Mouse (Mus musculus) heart, embryonic 10.5 days (tissue): ENCODE results near the gene Prkar2a. TPM values are rescaled to one million over a fixed set of nuclear protein-coding genes. Genes with fewer than 3 reads are reported as not detected.
"Not testable (repeated sequence)": the region's sequence is repeated elsewhere in the genome, so short reads cannot be mapped to it uniquely, and the experiment has no call there.

ENCODE experiments used
- DNase-seq: peaks from one replicate; pipeline ENCODE4 v3.0.0-alpha.2; 2017; ENCODE audit warnings: low spot score
- H3K27ac ChIP-seq: fragments of 300-500 bp; sonication (generic); 2 replicates; pipeline ENCODE4 v1.5.1; 2016; ENCODE audit warnings: mild to moderate bottlenecking
- H3K27me3 ChIP-seq: fragments of 300-500 bp; sonication (generic); 2 replicates; pipeline ENCODE4 v1.6.1; 2016; ENCODE audit warnings: mild to moderate bottlenecking; ENCODE audit not compliant: poor library complexity, insufficient read depth, severe bottlenecking
- H3K36me3 ChIP-seq: fragments of 300-500 bp; sonication (generic); 2 replicates; pipeline ENCODE4 v1.6.1; 2016; ENCODE audit warnings: mild to moderate bottlenecking, moderate library complexity
- H3K4me1 ChIP-seq: fragments of 300-500 bp; sonication (generic); 2 replicates; pipeline ENCODE4 v1.6.1; 2016; ENCODE audit warnings: mild to moderate bottlenecking
- H3K4me3 ChIP-seq: fragments of 300-500 bp; sonication (generic); 2 replicates; pipeline ENCODE4 v1.5.1; 2016; ENCODE audit warnings: mild to moderate bottlenecking, moderate library complexity
- H3K9me3 ChIP-seq: fragments of 300-500 bp; sonication (generic); 2 replicates; pipeline ENCODE4 v1.6.1; 2016; ENCODE audit warnings: mild to moderate bottlenecking, moderate library complexity
- WGBS: fragments of 180-500 bp; shearing (Covaris S2); methylation state at CpG from one replicate; pipeline ENCODE4 v1.1.7; 2016; 5-methylcytosine and 5-hydroxymethylcytosine counted together
- polyA plus RNA-seq: library from polyadenylated mRNA; unstranded; fragments of >200 nt; fragmentation: Nextera tagmentation; extraction: Ambion mirVana; gene quantifications from 2 replicates; pipeline ENCODE4 v1.2.1, GENCODE M21; 2016

Gene Prkar2a
- 26.5 and 29.1 TPM in 2 replicates for polyA plus RNA-seq

DNA sequence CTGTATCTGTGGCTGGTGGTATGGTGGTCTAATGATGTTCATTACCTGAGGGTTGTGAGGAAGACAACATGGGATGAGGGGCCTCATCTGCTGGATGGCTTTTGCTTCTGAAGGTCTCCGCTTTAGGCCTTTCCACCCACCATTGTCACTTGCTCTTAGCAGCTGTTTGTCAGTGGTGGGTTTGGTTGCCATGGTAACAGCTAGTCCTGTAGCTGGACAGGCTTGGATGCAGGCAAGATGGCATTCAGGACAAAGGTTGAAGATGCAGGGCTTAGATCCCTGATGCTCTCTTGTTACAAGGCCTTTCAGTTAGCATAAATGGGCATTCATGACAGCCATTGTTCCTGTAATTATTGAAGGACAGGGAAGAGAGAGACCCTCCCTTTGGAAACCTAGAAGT lies at the start of gene Prkar2a:
Gene Prkar2a, plus strand, starts transcription at position 209 of the 400 bp plus-strand sequence.
- Histone ChIP-seq H3K4me3 (no peak within 1 kb of the TSS), H3K27me3 (peaks cover 11% of the 10 kb centered on the region), H3K27ac (no peak within 1 kb of the TSS), H3K36me3 (0 out of 2 replicates have a peak, but pooled peaks cover 12% of the 10 kb centered on the region), H3K9me3 (no peaks in the 10 kb centered on the region), H3K4me1 (peaks cover 18% of the 10 kb centered on the region)
- DNase-seq, result no peak
- WGBS, result 80% methylated on average over 1 of the region's 1 CpGs

DNA sequence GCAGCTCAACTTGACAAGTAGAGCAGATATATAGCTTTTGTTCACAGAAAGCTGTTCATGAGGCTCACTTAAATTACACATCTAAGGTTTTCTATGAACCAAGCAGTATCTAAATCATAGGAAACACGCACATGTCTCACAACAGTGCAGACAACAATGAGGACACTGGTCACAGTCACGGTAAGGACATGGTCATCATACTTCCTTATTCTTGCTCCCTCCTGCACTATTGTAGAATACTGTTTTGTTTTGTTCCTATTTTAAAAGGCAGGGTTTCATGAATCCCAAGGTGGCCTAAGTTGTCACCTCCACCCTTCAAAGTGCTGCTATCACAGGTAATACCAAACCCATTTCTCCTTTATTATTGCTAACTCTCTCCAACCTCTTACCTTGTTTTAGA lies 49.3 kb upstream of the Prkar2a start:
- peaks cover 56% of the 10 kb centered on the region for H3K36me3 ChIP-seq
- WGBS, result 94% methylated on average over 2 of the region's 2 CpGs
- H3K4me3 ChIP-seq, result no peak overlapping the region
- no peaks in the 10 kb centered on the region for H3K4me1 ChIP-seq
- no peaks in the 10 kb centered on the region for H3K27me3 ChIP-seq
- H3K9me3 ChIP-seq, result no peaks in the 10 kb centered on the region
- no peak overlapping the region for H3K27ac ChIP-seq
- no peak for DNase-seq

GRCm38 (mm10) chr9:108648166-108648565 lies 40.9 kb upstream of the Prkar2a start:
- WGBS, result 39% methylated on average over 10 of the region's 10 CpGs
- no peak for DNase-seq
- H3K9me3 ChIP-seq, result no peaks in the 10 kb centered on the region
- peak overlapping the region; percentile 99 for H3K4me3 ChIP-seq
- H3K27ac ChIP-seq, result peak overlapping the region; percentile 98
- peaks cover 7% of the 10 kb centered on the region; the same call in 1 of the 2 replicates for H3K36me3 ChIP-seq
- H3K27me3 ChIP-seq, result no peaks in the 10 kb centered on the region
- H3K4me1 ChIP-seq, result peaks cover 13% of the 10 kb centered on the region

- peaks cover 3% of the 10 kb centered on the region; the same call in 1 of the 2 replicates for H3K36me3 ChIP-seq
- H3K4me3 ChIP-seq, result peak within 1 kb of the TSS; percentile 99
- DNase-seq, result peak; percentile 95
- under 1% methylated on average over 111 of the region's 112 CpGs for WGBS
- no peaks in the 10 kb centered on the region for H3K27me3 ChIP-seq
- peaks cover 13% of the 10 kb centered on the region for H3K4me1 ChIP-seq
- H3K27ac ChIP-seq, result peak within 1 kb of the TSS; percentile 98
- no peaks in the 10 kb centered on the region for H3K9me3 ChIP-seq
These were observed 40.2 kb upstream of the Prkar2a start, which contains the start of gene Arih2 for GRCm38 (mm10) chr9:108648611-108649560. Gene Arih2, minus strand, starts transcription at chr9:108649386.

DNA sequence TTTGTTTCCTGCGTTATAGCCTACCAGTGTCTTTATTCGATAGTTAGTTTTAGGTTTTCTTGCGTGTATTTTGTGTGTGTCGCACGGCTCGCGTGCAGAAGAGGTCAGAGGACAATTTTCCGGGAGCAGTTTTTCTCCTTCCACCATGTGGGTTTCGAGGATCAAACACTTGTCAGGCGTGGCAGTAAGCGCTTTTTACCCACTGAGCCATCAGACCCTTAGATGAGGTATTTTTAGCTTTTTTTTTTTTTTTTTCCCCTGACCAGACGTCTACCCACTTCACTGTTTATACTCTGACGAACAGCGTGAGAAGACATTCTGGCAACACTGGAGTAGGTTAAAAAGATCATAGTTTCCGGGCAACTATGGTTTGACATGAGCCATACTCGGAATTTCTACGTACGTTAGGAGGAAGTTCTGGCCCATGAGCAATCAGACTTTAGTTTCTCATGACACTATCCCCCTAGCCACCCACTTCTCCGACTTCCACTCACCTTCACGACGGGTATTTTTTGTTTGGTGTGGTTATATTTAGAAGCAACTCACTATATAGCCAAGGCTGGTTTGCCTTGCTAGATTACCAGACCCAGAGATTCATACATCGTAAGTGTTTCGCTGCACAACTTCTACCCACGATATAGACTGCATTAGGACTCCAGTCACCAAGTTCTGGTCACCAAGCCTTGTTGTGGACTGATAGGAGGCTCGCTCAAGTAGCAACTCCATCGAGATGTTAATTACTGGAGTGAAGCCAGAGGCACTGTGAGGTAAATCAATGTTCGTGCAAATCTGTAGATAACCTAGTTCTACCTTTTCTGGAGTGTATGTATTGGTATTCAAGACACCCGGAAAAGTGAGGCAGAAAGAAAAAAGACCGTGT lies 39.3 kb upstream of the Prkar2a start:
- Histone ChIP-seq H3K27ac (peak overlapping the region; percentile 98), H3K4me3 (peak overlapping the region; percentile 99), H3K9me3 (no peaks in the 10 kb centered on the region), H3K36me3 (no peaks in the 10 kb centered on the region), H3K27me3 (no peaks in the 10 kb centered on the region), H3K4me1 (peaks cover 13% of the 10 kb centered on the region)
- WGBS, result 22% methylated on average over 29 of the region's 29 CpGs
- DNase-seq, result no peak

DNA sequence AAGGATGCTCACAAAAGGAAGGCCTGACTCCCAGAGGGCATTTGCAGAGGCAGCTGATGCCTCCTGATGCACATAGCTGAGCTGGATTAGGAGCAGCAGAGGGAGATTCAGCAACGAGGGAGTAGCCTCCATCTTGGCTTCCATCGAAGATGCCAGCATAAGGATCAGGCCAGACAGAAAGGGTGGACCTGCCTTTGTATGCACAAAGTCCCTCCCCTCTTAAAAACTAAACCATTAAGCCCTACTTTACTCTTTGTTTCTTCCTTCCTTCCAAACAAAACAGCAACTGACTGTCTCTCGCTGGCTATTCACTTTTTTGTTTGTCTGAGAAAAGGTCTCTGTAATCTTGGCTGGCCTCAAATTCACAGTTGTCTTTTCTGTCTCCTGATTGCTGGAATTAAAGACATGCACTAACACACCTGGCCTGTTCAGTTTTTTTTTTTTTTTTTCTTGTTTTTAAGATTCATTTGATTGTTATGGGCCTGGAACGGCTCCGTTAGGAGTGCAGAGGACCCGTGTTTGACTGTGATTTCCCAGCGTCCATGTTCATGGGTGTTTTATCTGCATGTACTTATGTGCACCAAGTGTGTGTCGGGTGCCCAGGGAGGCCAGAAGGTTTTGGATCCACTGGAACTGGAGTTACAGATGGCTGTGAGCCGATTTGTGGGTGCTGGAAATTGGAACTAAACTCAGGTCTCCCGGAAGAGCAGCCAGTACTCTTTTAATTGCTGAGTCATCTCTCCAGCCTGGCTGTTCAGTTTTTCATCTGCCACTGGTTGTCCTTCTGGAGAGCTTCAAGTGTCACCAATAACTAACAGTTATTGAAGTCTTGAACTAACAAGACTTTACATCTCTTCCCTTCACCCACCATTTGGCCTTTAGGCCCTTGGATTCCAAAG lies 34.3 kb upstream of the Prkar2a start:
- no peak overlapping the region for H3K4me3 ChIP-seq
- H3K4me1 ChIP-seq, result peaks cover 5% of the 10 kb centered on the region
- no peak overlapping the region for H3K27ac ChIP-seq
- no peaks in the 10 kb centered on the region for H3K9me3 ChIP-seq
- WGBS, result 80% methylated on average over 10 of the region's 10 CpGs
- H3K36me3 ChIP-seq, result no peaks in the 10 kb centered on the region
- H3K27me3 ChIP-seq, result no peaks in the 10 kb centered on the region
- DNase-seq, result no peak

DNA sequence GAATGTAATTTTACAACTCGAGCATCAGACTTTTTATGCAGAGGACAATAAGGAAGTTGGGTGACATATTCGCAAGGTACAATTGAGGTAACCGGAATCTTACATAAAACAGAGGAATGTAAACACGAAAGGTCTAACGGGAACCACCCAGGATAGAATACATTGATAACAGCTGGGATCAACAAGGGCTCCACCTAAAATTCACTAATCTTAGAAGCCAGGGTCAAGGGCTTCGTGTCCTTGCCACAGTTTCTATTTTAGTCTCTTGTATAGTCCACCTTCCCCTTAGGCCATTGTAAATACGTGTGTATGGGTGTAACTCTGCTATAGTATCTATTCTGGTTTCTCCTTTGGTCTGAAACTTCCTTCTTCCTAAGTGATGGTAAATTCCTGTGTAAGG lies 33.2 kb upstream of the Prkar2a start:
- H3K36me3 ChIP-seq, H3K4me1 ChIP-seq, H3K4me3 ChIP-seq, DNase-seq, H3K9me3 ChIP-seq, H3K27me3 ChIP-seq, H3K27ac ChIP-seq: not testable (repeated sequence)
- 60% methylated on average over 7 of the region's 7 CpGs for WGBS

- H3K36me3 ChIP-seq, result 0 out of 2 replicates have a peak, but pooled peaks cover 3% of the 10 kb centered on the region
- H3K9me3 ChIP-seq, result no peaks in the 10 kb centered on the region
- H3K27me3 ChIP-seq, result no peaks in the 10 kb centered on the region
- H3K4me3 ChIP-seq, result peak within 1 kb of the TSS; percentile 88
- WGBS, result 4% methylated on average over 33 of the region's 37 CpGs
- peak within 1 kb of the TSS; percentile 89 for H3K27ac ChIP-seq
- peaks cover 14% of the 10 kb centered on the region for H3K4me1 ChIP-seq
- DNase-seq, result peak; percentile 95
These were observed 27.2 kb upstream of the Prkar2a start, which contains the start of gene Slc25a20 for GRCm38 (mm10) chr9:108661677-108662612. Gene Slc25a20, plus strand, starts transcription at chr9:108662088.

GRCm38 (mm10) chr9:108662660-108663059 lies 26.5 kb upstream of the Prkar2a start:
- no peak for DNase-seq
- WGBS, result 32% methylated on average over 6 of the region's 6 CpGs
- H3K36me3 ChIP-seq, result 0 out of 2 replicates have a peak, but pooled peaks cover 3% of the 10 kb centered on the region
- H3K9me3 ChIP-seq, result no peaks in the 10 kb centered on the region
- peak overlapping the region; percentile 88 for H3K4me3 ChIP-seq
- H3K4me1 ChIP-seq, result peaks cover 14% of the 10 kb centered on the region
- no peaks in the 10 kb centered on the region for H3K27me3 ChIP-seq
- peak overlapping the region; percentile 89; the same call in 1 of the 2 replicates for H3K27ac ChIP-seq

DNA sequence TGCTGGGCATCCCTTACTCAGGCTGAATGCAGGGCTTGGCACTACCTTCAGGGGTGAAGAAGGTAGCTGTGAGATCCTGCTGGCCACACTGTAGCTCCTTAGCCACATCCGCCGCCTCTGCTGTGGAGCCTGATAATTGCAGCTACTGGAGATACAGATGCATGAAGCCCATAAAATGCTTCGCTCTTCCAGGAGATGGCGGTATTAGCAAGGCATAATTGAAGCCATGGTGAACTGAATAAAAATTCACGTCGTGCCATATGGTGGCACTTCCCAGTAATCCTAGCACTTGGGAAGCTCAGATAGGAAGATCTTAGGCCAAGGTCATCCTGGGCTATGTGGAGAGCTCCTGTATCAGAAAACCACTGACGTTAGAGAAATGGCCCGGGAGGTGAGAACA lies 19.2 kb upstream of the Prkar2a start:
- Histone ChIP-seq H3K36me3 (peaks cover 39% of the 10 kb centered on the region), H3K27me3 (no peaks in the 10 kb centered on the region), H3K4me1 (no peaks in the 10 kb centered on the region), H3K27ac (no peak overlapping the region), H3K4me3 (no peak overlapping the region), H3K9me3 (no peaks in the 10 kb centered on the region)
- no peak for DNase-seq
- WGBS, result 61% methylated on average over 8 of the region's 8 CpGs

- no peak overlapping the region for H3K4me3 ChIP-seq
- 53% methylated on average over 2 of the region's 2 CpGs for WGBS
- H3K4me1 ChIP-seq, result peaks cover 14% of the 10 kb centered on the region; the same call in 1 of the 2 replicates
- peaks cover 37% of the 10 kb centered on the region for H3K36me3 ChIP-seq
- no peaks in the 10 kb centered on the region for H3K9me3 ChIP-seq
- H3K27me3 ChIP-seq, result no peaks in the 10 kb centered on the region
- DNase-seq, result peak; percentile 57
- H3K27ac ChIP-seq, result no peak overlapping the region
These were observed 16.0 kb upstream of the Prkar2a start for GRCm38 (mm10) chr9:108673151-108673550.
